Mouse (Mus musculus) common myeloid progenitor, adult 5-6 weeks (primary cell): Measurements from ENCODE around the gene Ezr. TPM values are rescaled to one million over a fixed set of nuclear protein-coding genes. Genes with fewer than 3 reads are reported as not detected.

ENCODE experiments used
- ATAC-seq: replicated peaks from 2 replicates; pipeline ENCODE4 v1.8.0; 2016; ENCODE audit warnings: low read depth, mild to moderate bottlenecking, moderate TSS enrichment, inconsistent platforms; ENCODE audit not compliant: poor library complexity, severe bottlenecking
- total RNA-seq: library from RNA; stranded (forward); fragments of 200-1000, 187-1606 nt; gene quantifications from 2 replicates; pipeline ENCODE4 v1.2.3, GENCODE M21; 2017

Ezr gene
- total RNA-seq, 1 experiment from 2014 or later, result 175 TPM

- peak; percentile 70 for ATAC-seq
Observed at GRCm38 (mm10) chr17:6794160-6794751, 11.7 kb upstream of the Ezr start.

GRCm38 (mm10) chr17:6789581-6790118, 7.1 kb upstream of the Ezr start:
- ATAC-seq, result no peak

GRCm38 (mm10) chr17:6789103-6789502, 6.5 kb upstream of the Ezr start:
- no peak for ATAC-seq

- no peak for ATAC-seq
Observed at GRCm38 (mm10) chr17:6787241-6787640, 4.7 kb upstream of the Ezr start.

- no peak for ATAC-seq
Observed at GRCm38 (mm10) chr17:6783756-6784357, 1.3 kb upstream of the Ezr start.

- ATAC-seq, result peak; percentile 9; the same call in 1 of the 2 replicates
Observed at GRCm38 (mm10) chr17:6783006-6783661, 550 bp upstream of the Ezr start.

GRCm38 (mm10) chr17:6782033-6782526, 504 bp downstream of the Ezr start:
- ATAC-seq, result peak; percentile 13

- ATAC-seq, result no peak
Observed at GRCm38 (mm10) chr17:6781273-6781672, 1.3 kb downstream of the Ezr start.

GRCm38 (mm10) chr17:6780521-6781115, 2.0 kb downstream of the Ezr start:
- ATAC-seq, result no peak

GRCm38 (mm10) chr17:6779632-6780031, 3.0 kb downstream of the Ezr start:
- no peak for ATAC-seq

- ATAC-seq, result peak; percentile 9
Observed at GRCm38 (mm10) chr17:6778771-6779509, 3.6 kb downstream of the Ezr start.

- ATAC-seq, result peak; percentile 40
Observed at GRCm38 (mm10) chr17:6778332-6778683, 4.3 kb downstream of the Ezr start.

- no peak for ATAC-seq
Observed at GRCm38 (mm10) chr17:6777629-6778331, 4.8 kb downstream of the Ezr start.

- no peak for ATAC-seq
Observed at GRCm38 (mm10) chr17:6777061-6777460, 5.5 kb downstream of the Ezr start.

GRCm38 (mm10) chr17:6776576-6776975, 6.0 kb downstream of the Ezr start:
- no peak for ATAC-seq

GRCm38 (mm10) chr17:6776123-6776522, 6.5 kb downstream of the Ezr start:
- ATAC-seq, result no peak

- no peak for ATAC-seq
Observed at GRCm38 (mm10) chr17:6775671-6776070, 6.9 kb downstream of the Ezr start.

GRCm38 (mm10) chr17:6775221-6775620, 7.4 kb downstream of the Ezr start:
- ATAC-seq, result no peak

GRCm38 (mm10) chr17:6773249-6773966, 9.2 kb downstream of the Ezr start:
- ATAC-seq, result peak; percentile 63
